Mouse (Mus musculus): ENCODE measurements at regions not wholly inside any gene's neighbourhood (a gene's known extent, or its start where the extent isn't known, plus 50 kb on each side); places are given as distances from the start of the nearest gene placed in this dataset.

GRCm38 (mm10) chr1:137906477-137906876, 269.0 kb downstream of the Ptprc start:
- TF ChIP-seq POLR2A (IDR thresholded peaks at IDR 0.05; ENCODE audit: control insufficient read depth, extremely low read depth, insufficient read depth, low read length, poor library complexity) = no peak
- no peak for TF ChIP-seq CTCF (IDR thresholded peaks at IDR 0.05; ENCODE audit: borderline replicate concordance, control insufficient read depth, extremely low read depth, insufficient read depth, low read length, poor library complexity)

Data from thymus, adult 2 months (tissue).